Mouse (Mus musculus) lung, postnatal 0 days (tissue): Measurements from ENCODE around the gene 4930595D18Rik.

Experiments used
- CTCF ChIP-seq: IDR thresholded peaks from 2 replicates; pipeline ENCODE4 v1.5.1; 2016; ENCODE audit warnings: antibody characterized with exemption, mild to moderate bottlenecking
- EP300 ChIP-seq: IDR thresholded peaks from 2 replicates; pipeline ENCODE4 v1.6.1; 2016; ENCODE audit warnings: antibody characterized with exemption, mild to moderate bottlenecking, control low read depth

DNA sequence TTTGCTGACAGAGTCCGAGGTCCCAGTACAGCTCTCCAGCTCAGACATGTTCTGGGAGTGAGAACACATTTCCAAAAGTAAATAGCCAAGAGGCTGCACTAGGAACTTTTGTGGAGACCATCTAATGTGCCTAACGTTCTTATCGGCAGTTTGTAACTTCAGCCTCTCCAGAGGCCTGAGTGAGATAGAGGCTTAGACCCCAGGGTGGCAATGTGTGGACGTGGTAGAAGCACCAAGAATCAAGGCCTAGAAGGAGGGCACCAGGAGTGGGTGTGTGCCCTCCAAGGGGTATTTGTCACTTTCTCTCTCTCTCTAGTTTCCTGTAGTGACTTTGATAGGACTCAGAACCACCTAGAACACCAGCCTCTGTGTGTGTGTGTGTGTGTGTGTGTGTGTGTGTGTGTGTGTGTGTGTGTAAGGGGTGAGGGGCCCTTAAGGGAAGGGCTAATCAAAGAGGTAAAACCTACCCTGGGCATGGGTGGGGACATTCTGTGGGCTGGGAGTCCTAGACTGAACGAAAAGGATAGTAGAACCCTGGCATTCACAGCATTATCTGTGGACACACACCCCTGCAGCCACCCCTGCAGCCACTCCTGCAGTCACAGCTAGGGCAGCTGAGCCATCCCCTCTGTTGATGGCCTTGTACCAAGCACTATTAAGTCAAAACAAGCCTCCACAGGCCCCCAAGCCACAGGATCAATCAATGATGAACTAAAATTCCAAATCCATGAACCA, 32.7 kb downstream of the 4930595D18Rik start:
- TF ChIP-seq CTCF (no peak), EP300 (no peak)
